Mouse (Mus musculus): Measurements from ENCODE around the gene Lypd6b. TPM values are rescaled to one million over a fixed set of nuclear protein-coding genes. Genes with fewer than 3 reads are reported as not detected.

The Lypd6b gene
- polyA plus RNA-seq, 1 experiment from 2014 or later = 2.0 TPM

DNA sequence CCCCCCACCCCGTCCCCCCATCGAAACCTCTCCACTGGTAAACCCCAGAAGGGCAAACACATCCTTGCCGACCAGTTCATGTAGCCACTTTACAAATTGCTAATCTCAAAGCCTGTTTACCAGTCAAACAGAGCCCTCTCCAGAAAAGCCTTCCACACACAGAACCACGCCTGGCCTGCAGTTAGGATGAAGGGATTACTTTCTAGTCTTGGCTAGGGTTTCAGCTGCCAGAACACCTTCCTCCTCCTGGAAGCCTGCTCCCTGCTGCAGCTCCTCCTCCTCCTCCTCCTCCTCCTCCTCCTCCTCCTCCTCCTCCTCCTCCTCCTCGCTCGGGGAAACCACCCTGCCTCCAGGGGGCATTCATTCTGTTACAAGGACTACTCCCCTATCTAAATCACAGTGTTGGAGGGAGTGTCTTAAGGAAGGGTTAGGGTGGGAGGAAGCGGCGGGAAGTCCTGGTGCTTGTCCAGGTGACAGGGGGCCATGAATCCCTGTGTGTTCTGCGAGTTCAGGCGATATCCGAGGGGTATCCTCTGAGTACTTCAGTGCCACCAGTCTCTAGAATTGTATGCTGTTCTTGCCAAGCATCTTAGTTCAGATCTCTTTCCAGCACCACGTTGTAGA, 73.6 kb downstream of the Lypd6b start:
- Histone ChIP-seq H3K27me3 (replicated peaks) (no peaks in the 10 kb centered on the region), H3K4me1 (replicated peaks) (0 out of 2 replicates have a peak, but pooled peaks cover 3% of the 10 kb centered on the region), H3K36me3 (no peaks in the 10 kb centered on the region), H3K9me3 (no peaks in the 10 kb centered on the region), H3K9ac (no peak overlapping the region), H3K4me2 (replicated peaks) (peak overlapping the region; percentile 34; the same call in 1 of the 2 replicates), H3K4me3 (replicated peaks) (no peak overlapping the region; the same call in 1 of the 2 replicates), H3K27ac (no peak overlapping the region)
- 12% methylated on average over 11 of the region's 12 CpGs for WGBS
- ATAC-seq = peak; percentile 66

DNA sequence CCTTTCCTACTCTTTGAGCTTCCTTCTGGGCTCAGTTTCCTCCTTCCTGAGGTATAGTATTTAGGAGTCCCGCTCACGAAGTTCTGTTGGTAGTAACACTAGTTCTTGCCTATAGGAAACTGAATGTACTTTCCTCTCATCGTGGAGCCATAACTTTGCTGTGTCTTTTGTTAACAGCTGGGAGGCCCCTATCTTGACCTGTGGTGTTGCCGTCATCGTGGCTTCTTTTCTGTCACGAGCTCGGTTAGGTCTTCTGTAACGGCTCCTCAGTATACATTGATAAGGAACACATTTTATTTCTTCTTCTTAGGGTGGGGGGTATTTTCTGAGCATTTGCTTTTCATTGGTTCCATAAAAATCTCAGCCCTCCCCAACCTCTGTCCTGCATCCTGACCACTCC, 74.2 kb downstream of the Lypd6b start:
- Histone ChIP-seq H3K4me1 (replicated peaks) (0 out of 2 replicates have a peak, but pooled peaks cover 3% of the 10 kb centered on the region), H3K4me2 (replicated peaks) (no peak overlapping the region), H3K27me3 (replicated peaks) (no peaks in the 10 kb centered on the region), H3K9ac (no peak overlapping the region), H3K4me3 (replicated peaks) (no peak overlapping the region), H3K27ac (no peak overlapping the region), H3K9me3 (no peaks in the 10 kb centered on the region), H3K36me3 (no peaks in the 10 kb centered on the region)
- WGBS = 53% methylated on average over 8 of the region's 8 CpGs
- ATAC-seq = no peak

DNA sequence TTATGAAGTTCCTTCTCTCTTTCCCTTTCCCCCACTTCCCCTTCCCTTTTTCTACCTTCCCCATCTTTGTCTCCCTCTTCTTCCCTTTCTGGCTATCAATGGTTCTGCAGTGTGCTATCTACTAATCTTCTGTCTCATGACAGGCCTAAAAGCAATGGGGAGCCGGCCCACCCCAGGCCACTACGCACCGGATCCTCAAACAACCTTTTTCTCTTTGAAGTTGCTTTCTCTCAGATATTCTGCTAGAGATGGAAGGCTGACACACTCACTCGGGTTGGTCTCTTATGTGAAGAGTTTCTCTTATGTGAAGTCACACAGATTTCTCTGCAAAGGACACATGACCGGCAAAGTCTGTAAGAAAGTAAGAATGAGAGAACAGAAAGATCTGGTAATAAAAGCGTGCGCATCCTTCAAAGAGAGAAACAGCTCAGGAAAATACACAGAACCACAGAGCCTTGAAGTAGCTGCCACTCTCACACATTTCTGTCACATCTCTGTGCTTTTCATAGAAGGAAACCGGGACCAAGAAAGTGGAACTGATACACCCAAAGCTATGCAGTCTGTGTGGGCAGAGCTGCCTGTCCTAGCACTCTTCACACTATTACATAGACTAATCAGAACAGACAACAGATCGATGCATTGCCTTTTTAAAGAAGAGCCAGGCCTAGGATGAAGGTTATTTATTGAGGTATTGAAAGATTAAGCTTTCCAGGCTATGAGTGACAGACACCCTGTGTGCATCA, 80.8 kb downstream of the Lypd6b start:
- H3K9me3 ChIP-seq = no peaks in the 10 kb centered on the region
- H3K4me3 ChIP-seq (replicated peaks) = no peak overlapping the region
- H3K9ac ChIP-seq = no peak overlapping the region
- 88% methylated on average over 9 of the region's 9 CpGs for WGBS
- ATAC-seq = no peak
- no peak overlapping the region for H3K4me2 ChIP-seq (replicated peaks)
- H3K27ac ChIP-seq = no peak overlapping the region
- no peaks in the 10 kb centered on the region for H3K27me3 ChIP-seq (replicated peaks)
- no peaks in the 10 kb centered on the region for H3K36me3 ChIP-seq
- H3K4me1 ChIP-seq (replicated peaks) = no peaks in the 10 kb centered on the region

DNA sequence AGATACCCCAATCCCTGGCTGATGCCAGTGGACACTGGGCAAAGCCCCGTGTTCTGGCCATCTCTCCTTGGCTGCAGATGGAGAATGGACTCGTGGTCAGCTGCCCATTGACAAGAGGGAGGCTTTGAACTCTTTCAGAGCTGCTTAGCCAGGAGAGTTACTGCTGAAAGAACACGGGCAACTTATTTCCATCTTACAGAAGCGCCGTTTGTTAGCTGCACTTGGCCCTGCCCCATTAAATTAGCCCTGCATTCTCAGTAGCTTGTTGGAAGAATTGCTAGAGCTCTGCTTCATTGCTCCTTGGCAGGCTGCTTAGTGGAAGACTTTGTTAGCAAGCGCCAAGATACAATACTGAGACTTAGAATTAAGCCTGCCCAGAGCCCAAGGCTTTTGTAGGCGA, 81.6 kb downstream of the Lypd6b start:
- H3K36me3 ChIP-seq = no peaks in the 10 kb centered on the region
- no peak overlapping the region for H3K4me3 ChIP-seq (replicated peaks)
- whole genome bisulfite sequencing = 92% methylated on average over 7 of the region's 7 CpGs
- ATAC-seq = no peak
- H3K27me3 ChIP-seq (replicated peaks) = no peaks in the 10 kb centered on the region
- H3K27ac ChIP-seq = no peak overlapping the region
- H3K4me1 ChIP-seq (replicated peaks) = no peaks in the 10 kb centered on the region
- H3K9me3 ChIP-seq = no peaks in the 10 kb centered on the region
- no peak overlapping the region for H3K4me2 ChIP-seq (replicated peaks)
- no peak overlapping the region for H3K9ac ChIP-seq

DNA sequence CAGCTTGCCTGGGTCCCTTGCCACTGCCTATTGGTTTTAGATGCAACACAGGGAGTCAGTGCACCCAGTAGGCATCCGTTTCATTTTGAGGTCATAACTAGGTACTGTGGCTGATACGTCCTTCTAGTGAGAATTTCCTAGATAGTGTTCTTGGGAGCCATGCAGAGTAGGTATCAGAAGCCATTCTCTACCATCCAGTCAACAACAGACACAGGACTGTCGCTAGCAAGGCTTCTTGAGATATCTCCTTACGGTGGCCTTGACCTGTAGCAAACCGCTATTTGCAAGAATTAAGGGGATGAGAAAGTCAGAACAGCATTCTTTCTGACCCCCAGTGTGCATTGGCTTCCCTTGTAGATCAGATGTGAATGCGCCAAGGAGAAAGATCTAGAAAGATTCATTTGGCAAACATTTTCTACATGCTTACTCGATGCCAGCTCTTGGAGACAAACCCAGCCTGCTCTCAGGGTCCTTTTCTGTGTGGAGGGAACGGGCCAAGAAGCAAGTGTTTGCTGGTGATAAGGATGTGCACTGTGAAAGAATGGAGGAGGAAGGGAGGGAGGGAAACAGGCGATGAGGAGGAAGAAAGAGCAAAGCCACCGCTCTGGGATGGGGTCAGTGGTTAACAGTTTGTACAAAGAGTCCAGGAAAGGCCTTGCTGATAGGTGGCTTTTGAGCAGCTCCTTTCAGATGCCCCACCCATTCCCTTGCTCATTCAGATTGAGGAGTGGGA, 82.5 kb downstream of the Lypd6b start:
- Histone ChIP-seq H3K36me3 (no peaks in the 10 kb centered on the region), H3K4me1 (replicated peaks) (no peaks in the 10 kb centered on the region), H3K9me3 (no peaks in the 10 kb centered on the region), H3K27me3 (replicated peaks) (no peaks in the 10 kb centered on the region), H3K4me2 (replicated peaks) (no peak overlapping the region), H3K27ac (no peak overlapping the region), H3K4me3 (replicated peaks) (no peak overlapping the region), H3K9ac (no peak overlapping the region)
- WGBS = 85% methylated on average over 10 of the region's 10 CpGs
- no peak for ATAC-seq

DNA sequence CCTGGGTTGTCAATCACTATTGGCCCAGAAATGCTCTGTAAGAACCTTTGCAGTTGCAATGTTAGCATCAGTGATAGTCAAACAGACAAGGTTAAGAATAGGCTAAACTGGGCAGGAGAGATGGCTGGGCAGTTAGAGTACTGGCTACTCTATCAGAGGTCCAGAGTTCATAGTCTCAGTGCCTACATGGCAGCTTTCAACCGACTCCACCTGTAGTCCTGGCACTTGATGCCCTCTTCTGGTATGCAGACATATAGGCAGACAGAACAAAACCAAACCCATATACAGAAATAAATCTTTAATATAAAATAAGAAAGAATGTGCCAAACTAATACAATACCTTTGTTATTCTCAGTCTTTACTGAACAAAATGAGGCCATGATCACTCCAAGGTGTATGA, 83.5 kb downstream of the Lypd6b start:
- Histone ChIP-seq H3K9ac (no peak overlapping the region), H3K36me3 (no peaks in the 10 kb centered on the region), H3K27ac (no peak overlapping the region), H3K4me1 (replicated peaks) (no peaks in the 10 kb centered on the region), H3K9me3 (no peaks in the 10 kb centered on the region), H3K4me3 (replicated peaks) (no peak overlapping the region), H3K27me3 (replicated peaks) (no peaks in the 10 kb centered on the region), H3K4me2 (replicated peaks) (no peak overlapping the region)
- ATAC-seq = no peak
- 57% methylated on average over 1 of the region's 1 CpGs for WGBS

DNA sequence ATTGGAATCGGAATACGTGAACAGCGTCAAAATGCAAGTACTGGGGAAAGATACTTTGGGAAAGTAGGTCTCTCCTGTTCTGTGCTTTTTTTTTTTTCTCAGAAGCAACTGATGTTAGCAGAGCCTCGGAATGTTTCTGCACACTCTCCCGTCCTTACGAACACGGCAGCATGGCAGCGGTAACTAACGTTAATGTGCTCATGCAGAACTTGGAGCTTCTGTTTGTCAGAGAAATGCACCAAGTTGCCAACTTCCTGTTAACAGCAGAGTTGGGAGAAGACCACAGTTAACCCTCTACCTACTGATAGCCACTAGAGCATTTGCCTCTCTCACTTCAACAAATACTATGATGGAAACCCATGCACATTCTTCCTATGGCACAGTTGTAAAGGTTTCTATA, 93.0 kb downstream of the Lypd6b start:
- Histone ChIP-seq H3K4me1 (replicated peaks) (no peaks in the 10 kb centered on the region), H3K36me3 (no peaks in the 10 kb centered on the region), H3K4me3 (replicated peaks) (no peak overlapping the region), H3K27ac (no peak overlapping the region), H3K9ac (no peak overlapping the region), H3K4me2 (replicated peaks) (no peak overlapping the region), H3K9me3 (no peaks in the 10 kb centered on the region), H3K27me3 (replicated peaks) (no peaks in the 10 kb centered on the region)
- no peak for ATAC-seq
- WGBS = 45% methylated on average over 9 of the region's 9 CpGs

DNA sequence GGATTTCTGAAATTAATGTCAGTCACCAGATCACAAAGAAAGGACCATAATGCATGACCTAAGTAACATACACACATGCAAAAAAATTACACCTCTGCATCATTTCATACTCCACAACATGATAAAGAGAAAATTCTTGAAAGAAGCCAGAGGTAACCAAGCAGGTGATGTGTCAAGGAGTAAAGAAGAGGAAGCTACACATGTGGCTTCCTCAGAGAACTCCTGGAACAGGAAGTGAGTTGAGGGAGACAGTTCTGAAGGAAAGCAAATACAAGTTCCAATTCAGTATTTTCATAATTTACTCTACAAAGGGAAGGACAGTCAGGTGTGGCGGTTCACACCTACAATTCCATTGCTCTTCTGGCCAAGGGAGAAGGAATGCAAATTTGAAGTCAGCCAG, 93.5 kb downstream of the Lypd6b start:
- 94% methylated on average over 1 of the region's 1 CpGs for WGBS
- H3K4me3 ChIP-seq (replicated peaks) = no peak overlapping the region
- no peak overlapping the region for H3K4me2 ChIP-seq (replicated peaks)
- no peaks in the 10 kb centered on the region for H3K36me3 ChIP-seq
- H3K9me3 ChIP-seq = no peaks in the 10 kb centered on the region
- H3K9ac ChIP-seq = no peak overlapping the region
- H3K27ac ChIP-seq = no peak overlapping the region
- no peaks in the 10 kb centered on the region for H3K4me1 ChIP-seq (replicated peaks)
- no peak for ATAC-seq
- no peaks in the 10 kb centered on the region for H3K27me3 ChIP-seq (replicated peaks)

DNA sequence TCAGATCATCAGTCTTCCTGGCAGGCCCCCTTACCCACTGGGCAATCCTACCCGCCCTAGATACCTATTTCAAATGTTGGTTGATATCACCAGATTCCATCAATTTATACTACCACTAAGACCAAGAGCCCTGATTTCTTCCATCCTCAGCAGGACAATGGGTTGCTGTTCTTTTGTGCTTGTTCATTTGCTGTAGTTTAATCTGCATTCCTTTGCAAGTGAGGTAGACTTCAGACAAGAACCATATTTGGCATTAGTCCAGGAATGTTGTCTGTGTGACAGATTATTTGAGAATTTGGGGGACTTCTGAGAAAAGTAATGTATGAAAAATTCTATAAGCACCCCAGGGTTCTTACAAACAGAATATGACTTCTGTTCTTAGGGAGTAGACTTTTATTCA, 95.0 kb downstream of the Lypd6b start:
- 84% methylated on average over 1 of the region's 1 CpGs for WGBS
- no peak for ATAC-seq

DNA sequence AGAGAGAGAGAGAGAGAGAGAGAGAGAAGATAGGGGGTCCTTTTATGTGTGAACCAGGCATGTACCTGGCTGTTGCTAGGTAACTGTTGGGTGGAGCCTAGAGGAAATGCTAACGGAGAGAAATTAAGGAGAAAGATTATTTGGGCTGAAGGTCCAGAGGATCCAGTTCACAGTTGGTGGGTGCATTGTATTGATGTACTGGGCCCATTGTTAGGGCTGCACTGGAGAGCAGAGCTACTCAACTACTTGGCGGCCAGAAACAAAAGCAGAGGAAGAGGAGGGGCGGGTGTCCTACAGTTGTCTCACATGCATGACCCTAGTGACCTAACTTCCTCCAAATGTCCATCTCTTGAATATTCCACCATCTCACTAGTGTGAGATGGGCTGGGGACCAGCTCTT, 96.5 kb downstream of the Lypd6b start:
- Histone ChIP-seq H3K27me3 (replicated peaks) (no peaks in the 10 kb centered on the region), H3K4me3 (replicated peaks) (no peak overlapping the region), H3K4me1 (replicated peaks) (no peaks in the 10 kb centered on the region), H3K36me3 (no peaks in the 10 kb centered on the region), H3K27ac (no peak overlapping the region), H3K9ac (no peak overlapping the region), H3K9me3 (no peaks in the 10 kb centered on the region), H3K4me2 (replicated peaks) (no peak overlapping the region)
- WGBS = 65% methylated on average over 3 of the region's 3 CpGs
- ATAC-seq = no peak

More for the DNA sequence above, 95.0 kb downstream of the Lypd6b start:
- no peaks in the 10 kb centered on the region for H3K9me3 ChIP-seq
- no peaks in the 10 kb centered on the region for H3K4me1 ChIP-seq (replicated peaks)
- H3K36me3 ChIP-seq = no peaks in the 10 kb centered on the region
- no peak overlapping the region for H3K27ac ChIP-seq
- H3K9ac ChIP-seq = no peak overlapping the region
- H3K4me2 ChIP-seq (replicated peaks) = no peak overlapping the region
- no peaks in the 10 kb centered on the region for H3K27me3 ChIP-seq (replicated peaks)
- H3K4me3 ChIP-seq (replicated peaks) = no peak overlapping the region

DNA sequence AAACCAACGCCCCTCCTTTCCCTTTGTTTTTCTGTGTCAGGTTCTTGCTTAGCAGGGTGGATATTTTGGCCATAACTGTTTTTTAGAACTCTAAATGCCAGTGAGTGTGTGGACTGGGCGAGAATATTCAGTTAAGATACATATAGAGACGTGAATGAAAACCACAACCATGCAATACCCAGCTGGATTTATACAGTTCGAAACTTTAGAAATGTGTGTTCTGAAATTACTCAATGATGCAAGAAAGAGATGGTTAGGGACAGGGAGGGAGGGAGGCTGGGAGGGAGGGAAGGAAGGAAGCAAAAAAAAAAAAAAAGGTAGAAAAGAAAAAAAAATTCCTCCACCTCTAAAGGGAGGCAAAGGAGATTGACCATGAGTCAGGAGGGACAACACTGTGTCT, 98.7 kb downstream of the Lypd6b start:
- Histone ChIP-seq H3K4me2 (replicated peaks) (no peak overlapping the region), H3K36me3 (no peaks in the 10 kb centered on the region), H3K27me3 (replicated peaks) (no peaks in the 10 kb centered on the region), H3K9me3 (no peaks in the 10 kb centered on the region), H3K27ac (no peak overlapping the region), H3K4me3 (replicated peaks) (no peak overlapping the region), H3K9ac (no peak overlapping the region), H3K4me1 (replicated peaks) (no peaks in the 10 kb centered on the region)
- no peak for ATAC-seq
- WGBS = 81% methylated on average over 4 of the region's 4 CpGs

DNA sequence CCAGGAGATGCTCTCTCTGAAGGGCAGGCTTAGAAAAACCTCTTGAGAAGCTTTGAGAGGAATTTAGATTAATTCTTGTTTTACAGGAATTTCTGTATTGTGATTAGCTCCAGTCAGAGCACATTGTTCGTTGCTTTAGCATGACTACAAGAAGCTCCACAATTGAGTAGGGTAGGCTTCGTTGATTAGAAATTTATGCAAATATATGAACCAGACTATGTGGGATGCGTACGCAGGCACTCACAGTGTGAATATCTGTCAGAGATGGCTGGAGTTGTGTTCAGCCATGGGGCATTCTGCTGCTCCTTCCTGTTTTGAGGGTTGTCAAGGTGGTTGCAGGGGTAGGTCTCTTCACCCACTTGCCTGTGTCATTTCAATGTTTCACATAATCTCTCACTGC, 100.9 kb downstream of the Lypd6b start:
- ATAC-seq = no peak
- Histone ChIP-seq H3K4me2 (replicated peaks) (no peak overlapping the region), H3K9me3 (no peaks in the 10 kb centered on the region), H3K4me1 (replicated peaks) (no peaks in the 10 kb centered on the region), H3K4me3 (replicated peaks) (no peak overlapping the region), H3K36me3 (no peaks in the 10 kb centered on the region), H3K27me3 (replicated peaks) (no peaks in the 10 kb centered on the region), H3K9ac (no peak overlapping the region), H3K27ac (no peak overlapping the region)
- 84% methylated on average over 4 of the region's 4 CpGs for WGBS
